Mouse (Mus musculus) small intestine, adult 2 months (tissue): ENCODE data around the gene Fbxl8.

Experiments used
- CTCF ChIP-seq: fragments of 200-500 bp; IDR thresholded peaks from 2 replicates; pipeline ENCODE4 v1.5.1; 2012; ENCODE audit warnings: low read depth, mild to moderate bottlenecking, control low read depth, inconsistent platforms, low read length, moderate library complexity, mixed read lengths; ENCODE audit not compliant: insufficient replicate concordance, insufficient read length; ENCODE audit errors: extremely low read depth
- POLR2A ChIP-seq: fragments of 200-500 bp; IDR thresholded peaks from 2 replicates; pipeline ENCODE4 v1.6.1; 2012; ENCODE audit warnings: low read depth, mild to moderate bottlenecking, control low read depth, inconsistent platforms, low read length, moderate library complexity

DNA sequence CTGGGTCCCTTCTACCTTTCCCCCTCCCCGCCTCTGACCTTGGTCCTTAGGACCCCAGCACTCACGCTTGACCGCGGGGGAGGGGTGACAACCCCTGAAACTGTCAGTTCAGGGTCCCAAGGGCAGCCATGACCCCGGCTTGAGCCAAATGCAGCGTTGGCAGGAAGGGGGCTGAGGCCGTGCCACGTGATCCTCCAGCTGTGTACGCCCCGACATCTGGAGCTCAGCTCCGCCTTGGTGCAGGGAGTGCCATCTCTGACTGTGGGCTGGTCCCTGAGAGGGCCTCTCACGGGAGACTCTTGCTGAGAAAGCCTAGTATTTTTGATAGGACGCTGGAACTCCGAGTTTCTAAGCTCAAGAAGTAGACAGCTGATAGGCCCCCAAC lies 9.5 kb upstream of the Fbxl8 start, which contains the start of gene B3gnt9:
- TF ChIP-seq CTCF (no peak), POLR2A (no peak)
